Mouse (Mus musculus) cortical plate, adult 2 months (tissue): ENCODE data around the gene Myo3b.

Experiments
- CTCF ChIP-seq: fragments of 200-500 bp; IDR thresholded peaks from 2 replicates; pipeline ENCODE4 v1.5.1; 2011; ENCODE audit warnings: mild to moderate bottlenecking, control low read depth, low read length; ENCODE audit not compliant: insufficient read depth; ENCODE audit errors: extremely low read depth
- POLR2A ChIP-seq: fragments of 200-500 bp; IDR thresholded peaks from 2 replicates; pipeline ENCODE4 v1.6.1; 2011; ENCODE audit warnings: mild to moderate bottlenecking, low read length, control low read depth; ENCODE audit not compliant: insufficient read depth; ENCODE audit errors: extremely low read depth

- no peak for TF ChIP-seq POLR2A
- TF ChIP-seq CTCF: no peak
Observed at GRCm38 (mm10) chr2:70099459-70099858, 60.5 kb downstream of the Myo3b start.
